Mouse (Mus musculus): ENCODE measurements at regions not wholly inside any gene's neighbourhood (a gene's known extent, or its start where the extent isn't known, plus 50 kb on each side); places are given as distances from the start of the nearest gene placed in this dataset.

- WGBS, result 92% methylated on average over 3 of the region's 3 CpGs
- H3K36me3 ChIP-seq (ENCODE audit: control insufficient read depth, insufficient read depth, low read length), result no peaks in the 10 kb centered on the region
- no peak for ATAC-seq (ENCODE audit: low FRiP score, low read depth)
- peaks cover 2% of the 10 kb centered on the region; the same call in 1 of the 2 replicates for H3K4me1 ChIP-seq (ENCODE audit: control insufficient read depth, insufficient read depth, low read length)
- H3K4me3 ChIP-seq (replicated peaks; ENCODE audit: low read length), result no peak overlapping the region
- H3K27ac ChIP-seq (replicated peaks; ENCODE audit: low read depth, low read length), result no peak overlapping the region
- no peak overlapping the region for H3K4me2 ChIP-seq (replicated peaks; ENCODE audit: low read depth, low read length, severe bottlenecking)
- no peak for TF ChIP-seq POLR2A (IDR thresholded peaks at IDR 0.05; ENCODE audit: borderline replicate concordance, extremely low read depth, insufficient read depth, insufficient read length)
- no peak for DNase-seq (ENCODE audit: low spot score)
- no peaks in the 10 kb centered on the region for H3K27me3 ChIP-seq (ENCODE audit: control insufficient read depth, insufficient read depth, low read length)
- no peaks in the 10 kb centered on the region for H3K9me3 ChIP-seq (ENCODE audit: control insufficient read depth, low read length)
- no peak overlapping the region for H3K9ac ChIP-seq (ENCODE audit: low read depth, low read length, severe bottlenecking)
Observed at GRCm38 (mm10) chr2:50743785-50744258, 405.1 kb downstream of the Rnd3 start.

GRCm38 (mm10) chr2:50742421-50742820, 406.5 kb downstream of the Rnd3 start:
- no peak overlapping the region for H3K4me2 ChIP-seq (replicated peaks; ENCODE audit: low read depth, low read length, severe bottlenecking)
- no peak for TF ChIP-seq POLR2A (IDR thresholded peaks at IDR 0.05; ENCODE audit: borderline replicate concordance, extremely low read depth, insufficient read depth, insufficient read length)
- 59% methylated on average over 2 of the region's 2 CpGs for WGBS

GRCm38 (mm10) chr2:50741337-50741736, 407.6 kb downstream of the Rnd3 start:
- H3K36me3 ChIP-seq (ENCODE audit: control insufficient read depth, insufficient read depth, low read length), result no peaks in the 10 kb centered on the region
- no peak overlapping the region for H3K4me2 ChIP-seq (replicated peaks; ENCODE audit: low read depth, low read length, severe bottlenecking)
- H3K4me1 ChIP-seq (ENCODE audit: control insufficient read depth, insufficient read depth, low read length), result peaks cover 3% of the 10 kb centered on the region; the same call in 1 of the 2 replicates
- H3K4me3 ChIP-seq (replicated peaks; ENCODE audit: low read length), result no peak overlapping the region
- no peak for TF ChIP-seq POLR2A (IDR thresholded peaks at IDR 0.05; ENCODE audit: borderline replicate concordance, extremely low read depth, insufficient read depth, insufficient read length)
- H3K9me3 ChIP-seq (ENCODE audit: control insufficient read depth, low read length), result no peaks in the 10 kb centered on the region
- H3K27me3 ChIP-seq (ENCODE audit: control insufficient read depth, insufficient read depth, low read length), result no peaks in the 10 kb centered on the region
- WGBS, result 69% methylated on average over 2 of the region's 2 CpGs
- H3K27ac ChIP-seq (replicated peaks; ENCODE audit: low read depth, low read length), result no peak overlapping the region
- no peak for DNase-seq (ENCODE audit: low spot score)
- no peak for ATAC-seq (ENCODE audit: low FRiP score, low read depth)
- no peak overlapping the region for H3K9ac ChIP-seq (ENCODE audit: low read depth, low read length, severe bottlenecking)

More at GRCm38 (mm10) chr2:50742421-50742820, 406.5 kb downstream of the Rnd3 start:
- H3K27me3 ChIP-seq (ENCODE audit: control insufficient read depth, insufficient read depth, low read length), result no peaks in the 10 kb centered on the region
- ATAC-seq (ENCODE audit: low FRiP score, low read depth), result no peak
- H3K9me3 ChIP-seq (ENCODE audit: control insufficient read depth, low read length), result no peaks in the 10 kb centered on the region
- H3K4me1 ChIP-seq (ENCODE audit: control insufficient read depth, insufficient read depth, low read length), result peaks cover 3% of the 10 kb centered on the region; the same call in 1 of the 2 replicates
- H3K36me3 ChIP-seq (ENCODE audit: control insufficient read depth, insufficient read depth, low read length), result no peaks in the 10 kb centered on the region
- no peak overlapping the region for H3K27ac ChIP-seq (replicated peaks; ENCODE audit: low read depth, low read length)
- no peak overlapping the region for H3K9ac ChIP-seq (ENCODE audit: low read depth, low read length, severe bottlenecking)
- no peak overlapping the region for H3K4me3 ChIP-seq (replicated peaks; ENCODE audit: low read length)
- DNase-seq (ENCODE audit: low spot score), result no peak

GRCm38 (mm10) chr2:50739599-50739979, 409.3 kb downstream of the Rnd3 start:
- TF ChIP-seq POLR2A (IDR thresholded peaks at IDR 0.05; ENCODE audit: borderline replicate concordance, extremely low read depth, insufficient read depth, insufficient read length), result no peak
- Histone ChIP-seq H3K4me3 (replicated peaks; ENCODE audit: low read length) (no peak overlapping the region), H3K27me3 (ENCODE audit: control insufficient read depth, insufficient read depth, low read length) (no peaks in the 10 kb centered on the region), H3K36me3 (ENCODE audit: control insufficient read depth, insufficient read depth, low read length) (no peaks in the 10 kb centered on the region), H3K4me2 (replicated peaks; ENCODE audit: low read depth, low read length, severe bottlenecking) (no peak overlapping the region), H3K9me3 (ENCODE audit: control insufficient read depth, low read length) (no peaks in the 10 kb centered on the region), H3K27ac (replicated peaks; ENCODE audit: low read depth, low read length) (no peak overlapping the region), H3K9ac (ENCODE audit: low read depth, low read length, severe bottlenecking) (no peak overlapping the region), H3K4me1 (ENCODE audit: control insufficient read depth, insufficient read depth, low read length) (peaks cover 3% of the 10 kb centered on the region; the same call in 1 of the 2 replicates)
- no peak for ATAC-seq (ENCODE audit: low FRiP score, low read depth)
- DNase-seq (ENCODE audit: low spot score), result no peak
- WGBS, result 62% methylated on average over 8 of the region's 8 CpGs

- Histone ChIP-seq H3K4me2 (replicated peaks; ENCODE audit: low read depth, low read length, severe bottlenecking) (no peak overlapping the region), H3K4me1 (ENCODE audit: control insufficient read depth, insufficient read depth, low read length) (peaks cover 3% of the 10 kb centered on the region; the same call in 1 of the 2 replicates), H3K27me3 (ENCODE audit: control insufficient read depth, insufficient read depth, low read length) (no peaks in the 10 kb centered on the region), H3K27ac (replicated peaks; ENCODE audit: low read depth, low read length) (no peak overlapping the region), H3K9me3 (ENCODE audit: control insufficient read depth, low read length) (no peaks in the 10 kb centered on the region), H3K36me3 (ENCODE audit: control insufficient read depth, insufficient read depth, low read length) (no peaks in the 10 kb centered on the region), H3K9ac (ENCODE audit: low read depth, low read length, severe bottlenecking) (no peak overlapping the region), H3K4me3 (replicated peaks; ENCODE audit: low read length) (no peak overlapping the region)
- WGBS, result 50% methylated on average over 8 of the region's 8 CpGs
- no peak for ATAC-seq (ENCODE audit: low FRiP score, low read depth)
- no peak for TF ChIP-seq POLR2A (IDR thresholded peaks at IDR 0.05; ENCODE audit: borderline replicate concordance, extremely low read depth, insufficient read depth, insufficient read length)
- no peak for DNase-seq (ENCODE audit: low spot score)
Observed at GRCm38 (mm10) chr2:50738936-50739598, 409.8 kb downstream of the Rnd3 start.
